Mouse (Mus musculus): ENCODE measurements at regions not wholly inside any gene's neighbourhood (a gene's known extent, or its start where the extent isn't known, plus 50 kb on each side); places are given as distances from the start of the nearest gene placed in this dataset.

- Histone ChIP-seq H3K36me3 (ENCODE audit: insufficient read depth) (peaks cover 2% of the 10 kb centered on the region; the same call in 1 of the 2 replicates), H3K4me1 (ENCODE audit: insufficient read depth) (peaks cover 4% of the 10 kb centered on the region; the same call in 1 of the 2 replicates), H3K9me3 (ENCODE audit: low read length) (0 out of 2 replicates have a peak, but pooled peaks cover 4% of the 10 kb centered on the region), H3K4me3 (ENCODE audit: low read depth, low read length) (no peak overlapping the region), H3K27ac (ENCODE audit: low read depth, low read length) (peak overlapping the region; percentile 83), H3K9ac (0 out of 2 replicates have a peak overlapping the region, but pooled peaks have one; percentile 18), H3K4me2 (ENCODE audit: low read depth) (peak overlapping the region; percentile 35), H3K27me3 (ENCODE audit: insufficient read depth, low read length) (no peaks in the 10 kb centered on the region)
- TF ChIP-seq CTCF (IDR thresholded peaks at IDR 0.05; ENCODE audit: low read depth): no peak
- ATAC-seq (peak; percentile 99), DNase-seq (peak; percentile 85)
- 30% methylated on average over 6 of the region's 6 CpGs for WGBS
Observed at GRCm38 (mm10) chr7:61939971-61940705, 406.2 kb upstream of the Ndn start.

DNA sequence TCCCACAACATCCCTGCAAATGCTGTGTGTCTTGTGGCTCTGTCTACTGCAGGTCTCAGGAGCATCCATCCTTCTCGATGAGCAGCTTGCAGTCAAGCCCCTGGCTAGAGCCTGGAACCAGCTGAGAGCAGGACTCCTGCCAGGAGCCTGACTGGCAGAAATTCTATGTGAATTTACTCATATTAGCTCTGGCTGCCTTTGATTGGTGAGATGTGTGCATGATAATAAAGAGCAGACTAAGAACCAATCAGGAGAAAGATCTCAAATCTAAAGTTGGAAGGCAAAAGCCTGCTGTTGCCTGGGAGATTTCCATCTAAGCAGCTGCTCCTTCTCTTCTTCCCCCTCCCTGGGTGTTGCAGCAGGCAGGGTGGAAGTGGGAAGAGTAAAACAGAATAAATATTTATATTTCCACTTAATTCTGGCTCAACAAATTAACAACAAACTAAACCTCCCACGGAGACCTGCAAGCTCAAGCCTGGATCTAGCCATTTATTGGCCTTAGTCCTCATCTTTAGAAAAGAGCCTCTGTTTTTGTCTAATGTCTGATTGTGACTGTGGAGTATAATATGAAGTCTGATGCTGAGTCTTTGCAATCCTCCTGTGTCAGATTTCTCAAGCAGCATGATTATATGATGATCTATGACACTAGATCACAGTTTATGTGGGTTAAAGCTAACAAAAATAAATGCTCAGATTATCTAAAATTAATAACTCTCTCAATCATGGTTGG, 364.0 kb upstream of the Ndn start:
- 25% methylated on average over 2 of the region's 2 CpGs for WGBS

GRCm38 (mm10) chr7:62026635-62027034, 319.7 kb upstream of the Ndn start:
- no peak overlapping the region for H3K27ac ChIP-seq (ENCODE audit: low read depth, low read length)
- ATAC-seq (no peak), DNase-seq (no peak)
- TF ChIP-seq CTCF (IDR thresholded peaks at IDR 0.05; ENCODE audit: low read depth): no peak
- no peaks in the 10 kb centered on the region for H3K4me1 ChIP-seq (ENCODE audit: insufficient read depth)
- WGBS: 42% methylated on average over 3 of the region's 3 CpGs
- no peak overlapping the region for H3K4me3 ChIP-seq (ENCODE audit: low read depth, low read length)
- H3K36me3 ChIP-seq (ENCODE audit: insufficient read depth): no peaks in the 10 kb centered on the region
- no peaks in the 10 kb centered on the region for H3K9me3 ChIP-seq (ENCODE audit: low read length)
- H3K9ac ChIP-seq: no peak overlapping the region
- no peak overlapping the region for H3K4me2 ChIP-seq (ENCODE audit: low read depth)
- H3K27me3 ChIP-seq (ENCODE audit: insufficient read depth, low read length): no peaks in the 10 kb centered on the region

More for the DNA sequence above, 364.0 kb upstream of the Ndn start:
- H3K27me3 ChIP-seq (ENCODE audit: insufficient read depth, low read length): no peaks in the 10 kb centered on the region
- H3K4me1 ChIP-seq (ENCODE audit: insufficient read depth): no peaks in the 10 kb centered on the region
- no peak for TF ChIP-seq CTCF (IDR thresholded peaks at IDR 0.05; ENCODE audit: low read depth)
- DNase-seq (peak; percentile 70), ATAC-seq (peak; percentile 96)
- H3K9ac ChIP-seq: no peak overlapping the region
- H3K36me3 ChIP-seq (ENCODE audit: insufficient read depth): no peaks in the 10 kb centered on the region
- H3K4me2 ChIP-seq (ENCODE audit: low read depth): peak overlapping the region; percentile 15
- no peaks in the 10 kb centered on the region for H3K9me3 ChIP-seq (ENCODE audit: low read length)
- peak overlapping the region; percentile 19 for H3K4me3 ChIP-seq (ENCODE audit: low read depth, low read length)
- H3K27ac ChIP-seq (ENCODE audit: low read depth, low read length): peak overlapping the region; percentile 59

DNA sequence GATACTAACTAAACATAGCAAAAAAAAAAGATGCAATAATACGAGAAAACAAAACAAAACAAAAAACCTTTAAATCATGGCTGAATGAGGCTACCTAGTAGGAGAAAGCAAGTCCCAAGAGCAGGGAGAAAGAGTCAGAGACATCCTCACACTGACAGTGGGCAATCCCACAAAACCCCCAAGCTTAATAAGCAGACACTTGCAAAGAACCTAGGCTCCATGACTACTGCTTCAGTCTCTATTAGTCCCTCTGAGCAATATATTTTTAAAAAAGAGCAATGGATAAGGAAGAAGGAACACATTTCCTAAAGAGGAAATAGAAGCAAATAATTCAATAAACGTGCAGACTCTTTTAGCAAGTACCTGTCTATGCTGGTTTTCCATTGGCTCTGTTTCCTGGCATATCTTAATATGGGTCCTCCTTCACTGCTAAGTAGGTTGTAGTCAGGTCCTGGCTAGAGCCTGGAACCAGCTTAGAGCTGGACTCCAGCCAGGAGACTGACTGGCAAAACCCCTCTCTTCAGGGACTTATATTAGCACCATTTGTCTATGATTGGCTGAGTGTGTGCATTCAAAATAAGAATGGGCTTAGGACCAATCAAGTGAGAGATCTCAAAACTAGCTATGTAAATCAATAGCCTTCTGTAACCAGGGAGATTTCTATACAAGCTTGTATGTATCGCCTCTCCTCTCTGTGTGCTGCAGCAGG, 300.5 kb upstream of the Ndn start:
- Histone ChIP-seq H3K4me3 (ENCODE audit: low read depth, low read length) (no peak overlapping the region), H3K27me3 (ENCODE audit: insufficient read depth, low read length) (no peaks in the 10 kb centered on the region), H3K27ac (ENCODE audit: low read depth, low read length) (peak overlapping the region; percentile 57), H3K4me1 (ENCODE audit: insufficient read depth) (no peaks in the 10 kb centered on the region), H3K9ac (no peak overlapping the region), H3K9me3 (ENCODE audit: low read length) (no peaks in the 10 kb centered on the region), H3K4me2 (ENCODE audit: low read depth) (no peak overlapping the region), H3K36me3 (ENCODE audit: insufficient read depth) (no peaks in the 10 kb centered on the region)
- ATAC-seq (peak; percentile 94), DNase-seq (peak; percentile 64)
- no peak for TF ChIP-seq CTCF (IDR thresholded peaks at IDR 0.05; ENCODE audit: low read depth)
- 42% methylated on average over 3 of the region's 3 CpGs for WGBS

DNA sequence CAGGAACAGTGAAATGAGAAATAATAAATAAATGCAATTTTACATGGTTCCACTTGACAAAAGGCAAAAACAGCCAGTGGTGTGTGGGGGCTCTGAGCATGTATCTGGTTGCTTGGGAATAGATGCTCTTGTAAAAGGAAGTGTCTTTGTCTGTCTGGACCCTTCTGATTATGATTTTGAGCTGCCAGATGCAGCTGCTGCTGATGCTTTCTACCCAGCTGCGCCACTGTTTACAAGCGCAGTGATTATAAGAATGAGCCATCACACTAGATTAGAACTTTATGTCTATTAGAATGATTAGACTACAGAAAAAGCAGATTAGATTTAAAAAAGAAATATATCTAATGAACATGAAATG, 299.9 kb upstream of the Ndn start:
- Histone ChIP-seq H3K36me3 (ENCODE audit: insufficient read depth) (no peaks in the 10 kb centered on the region), H3K4me3 (ENCODE audit: low read depth, low read length) (no peak overlapping the region), H3K9ac (no peak overlapping the region), H3K27ac (ENCODE audit: low read depth, low read length) (peak overlapping the region; percentile 57), H3K9me3 (ENCODE audit: low read length) (no peaks in the 10 kb centered on the region), H3K4me2 (ENCODE audit: low read depth) (no peak overlapping the region), H3K27me3 (ENCODE audit: insufficient read depth, low read length) (no peaks in the 10 kb centered on the region), H3K4me1 (ENCODE audit: insufficient read depth) (no peaks in the 10 kb centered on the region)
- 55% methylated on average over 2 of the region's 2 CpGs for WGBS
- no peak for DNase-seq
- peak; percentile 82 for ATAC-seq
- no peak for TF ChIP-seq CTCF (IDR thresholded peaks at IDR 0.05; ENCODE audit: low read depth)

DNA sequence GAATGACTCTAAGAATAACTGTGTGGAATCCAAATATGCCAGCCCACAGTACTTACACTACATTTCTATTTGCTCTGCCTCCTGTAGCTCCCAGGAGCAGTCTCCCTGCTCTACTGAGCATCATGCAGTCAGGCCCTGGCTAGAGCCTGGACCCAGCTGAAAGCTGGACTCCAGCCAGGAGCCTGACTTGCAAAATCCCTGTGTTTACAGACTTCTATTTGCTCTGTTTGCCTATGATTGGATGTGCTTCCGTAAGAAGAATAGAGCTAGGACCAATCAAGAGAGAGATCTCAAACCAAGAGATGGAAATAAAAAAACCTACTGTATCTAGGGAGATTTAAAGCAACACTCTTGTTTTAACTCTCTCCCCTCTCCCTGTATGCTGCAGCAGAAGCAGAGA, 267.8 kb upstream of the Ndn start:
- ATAC-seq (peak; percentile 88), DNase-seq (peak; percentile 55)
- 29% methylated on average over 1 of the region's 1 CpGs for WGBS
- Histone ChIP-seq H3K9ac (no peak overlapping the region), H3K4me1 (ENCODE audit: insufficient read depth) (no peaks in the 10 kb centered on the region), H3K27ac (ENCODE audit: low read depth, low read length) (no peak overlapping the region), H3K27me3 (ENCODE audit: insufficient read depth, low read length) (no peaks in the 10 kb centered on the region), H3K4me3 (ENCODE audit: low read depth, low read length) (no peak overlapping the region), H3K36me3 (ENCODE audit: insufficient read depth) (no peaks in the 10 kb centered on the region), H3K9me3 (ENCODE audit: low read length) (no peaks in the 10 kb centered on the region), H3K4me2 (ENCODE audit: low read depth) (no peak overlapping the region)
- TF ChIP-seq CTCF (IDR thresholded peaks at IDR 0.05; ENCODE audit: low read depth): no peak
